Mouse (Mus musculus) liver, embryonic 12.5 days (tissue): ENCODE data around the gene Phf1. TPM values are rescaled to one million over a fixed set of nuclear protein-coding genes. Genes with fewer than 3 reads are reported as not detected.
A peak's percentile ranks its signal among the peaks of the same experiment; 100 is the strongest.
"Not testable (repeated sequence)": the region's sequence is repeated elsewhere in the genome, so short reads cannot be mapped to it uniquely, and the experiment has no call there.

Experiments used
- ATAC-seq: fragments of 200-750 bp; cut with Nextera tagmentation; 2 replicates; pipeline ENCODE4 v1.8.0; 2017; ENCODE audit warnings: moderate number of reproducible peaks, mild to moderate bottlenecking, moderate library complexity
- H3K27ac ChIP-seq: fragments of 300-500 bp; sonication (generic); 2 replicates; pipeline ENCODE4 v1.5.1; 2016; ENCODE audit warnings: mild to moderate bottlenecking
- H3K27me3 ChIP-seq: fragments of 300-500 bp; sonication (generic); replicated peaks from 2 replicates; pipeline ENCODE4 v1.6.1; 2016; ENCODE audit warnings: mild to moderate bottlenecking, moderate library complexity
- H3K36me3 ChIP-seq: fragments of 300-500 bp; sonication (generic); 2 replicates; pipeline ENCODE4 v1.6.1; 2016; ENCODE audit warnings: mild to moderate bottlenecking, moderate library complexity
- H3K4me1 ChIP-seq: fragments of 300-500 bp; sonication (generic); 2 replicates; pipeline ENCODE4 v1.6.1; 2016
- H3K4me2 ChIP-seq: fragments of 300-500 bp; sonication (generic); 2 replicates; pipeline ENCODE4 v1.6.1; 2016; ENCODE audit warnings: mild to moderate bottlenecking, moderate library complexity
- H3K4me3 ChIP-seq: fragments of 300-500 bp; sonication (generic); 2 replicates; pipeline ENCODE4 v1.5.1; 2016; ENCODE audit warnings: mild to moderate bottlenecking, moderate library complexity
- H3K9ac ChIP-seq: fragments of 300-500 bp; sonication (generic); 2 replicates; pipeline ENCODE4 v1.6.1; 2016; ENCODE audit warnings: mild to moderate bottlenecking, moderate library complexity
- H3K9me3 ChIP-seq: fragments of 300-500 bp; sonication (generic); replicated peaks from 2 replicates; pipeline ENCODE4 v1.6.1; 2016; ENCODE audit warnings: mild to moderate bottlenecking, moderate library complexity
- WGBS: fragments of 180-500 bp; shearing (Covaris S2); methylation state at CpG from one replicate; pipeline ENCODE4 v1.1.7; 2016; ENCODE audit not compliant: insufficient replicate concordance; 5-methylcytosine and 5-hydroxymethylcytosine counted together
- microRNA-seq: library from miRNA; unstranded; fragments of <30 nt; microRNA quantifications from one replicate; pipeline ENCODE4, GENCODE M21; 2017
- polyA plus RNA-seq: library from polyadenylated mRNA; unstranded; fragments of >200 nt; fragmentation: Nextera tagmentation; extraction: Ambion mirVana; gene quantifications from 2 replicates; pipeline ENCODE4 v1.2.1, GENCODE M21; 2016

Phf1 gene
- polyA plus RNA-seq, 1 experiment from 2014 or later: 2.7 TPM

DNA sequence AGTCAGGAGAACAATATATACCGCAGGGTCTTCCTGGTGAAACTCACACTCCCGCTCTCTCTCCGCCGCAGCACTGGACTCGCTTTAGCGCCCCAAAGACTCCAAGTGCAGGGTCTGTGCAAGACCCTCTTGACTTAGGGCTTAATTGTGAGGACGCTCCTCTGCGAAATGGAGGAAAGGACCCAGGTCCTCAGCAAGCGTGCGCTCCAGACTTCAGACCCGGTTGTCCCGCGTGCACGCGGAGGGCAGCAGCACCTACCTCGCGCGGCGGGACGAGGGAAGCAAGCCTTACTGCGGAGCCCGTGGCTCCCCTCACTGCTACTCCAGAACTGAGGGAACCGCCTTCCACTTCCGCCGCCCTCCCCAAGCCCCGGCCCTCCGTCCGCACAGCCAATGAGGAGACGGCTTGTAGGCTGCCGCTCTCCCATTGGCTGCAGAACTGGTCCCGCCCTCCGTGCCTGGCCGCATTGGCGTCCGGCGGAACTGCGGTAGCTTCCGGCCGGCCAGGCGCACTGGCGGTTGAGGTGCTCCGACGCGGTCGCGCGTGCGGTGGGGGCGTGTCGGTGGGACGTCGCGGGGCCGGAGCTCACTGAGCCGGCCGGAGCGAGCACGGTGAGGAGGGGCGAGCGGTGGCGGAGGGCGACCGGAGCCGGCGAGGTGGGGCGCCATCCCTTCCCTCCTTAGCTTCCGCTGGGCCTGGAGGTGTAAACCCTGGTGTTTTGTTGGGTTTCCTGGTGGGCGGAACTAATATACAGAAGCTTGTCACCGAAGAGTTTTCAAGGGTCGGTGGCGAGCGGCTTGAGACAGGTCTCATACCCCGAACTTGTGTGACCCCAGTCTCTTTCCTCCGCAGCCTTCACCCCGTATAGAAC, 40.1 kb downstream of the Phf1 start, which contains the start of gene Zbtb9:
TSS of gene Zbtb9 (plus strand) at position 465 of the 872 bp plus-strand sequence.
- no peaks in the 10 kb centered on the region for H3K27me3 ChIP-seq
- H3K9me3 ChIP-seq: no peaks in the 10 kb centered on the region
- H3K4me1 ChIP-seq: peaks cover 55% of the 10 kb centered on the region
- H3K4me2 ChIP-seq: peak within 1 kb of the TSS; percentile 97
- 2% methylated on average over 73 of the region's 75 CpGs for WGBS
- peaks cover 35% of the 10 kb centered on the region for H3K36me3 ChIP-seq
- ATAC-seq: peak; percentile 99
- H3K27ac ChIP-seq: peak within 1 kb of the TSS; percentile 87
- H3K4me3 ChIP-seq: peak within 1 kb of the TSS; percentile 84
- peak within 1 kb of the TSS; percentile 88 for H3K9ac ChIP-seq

DNA sequence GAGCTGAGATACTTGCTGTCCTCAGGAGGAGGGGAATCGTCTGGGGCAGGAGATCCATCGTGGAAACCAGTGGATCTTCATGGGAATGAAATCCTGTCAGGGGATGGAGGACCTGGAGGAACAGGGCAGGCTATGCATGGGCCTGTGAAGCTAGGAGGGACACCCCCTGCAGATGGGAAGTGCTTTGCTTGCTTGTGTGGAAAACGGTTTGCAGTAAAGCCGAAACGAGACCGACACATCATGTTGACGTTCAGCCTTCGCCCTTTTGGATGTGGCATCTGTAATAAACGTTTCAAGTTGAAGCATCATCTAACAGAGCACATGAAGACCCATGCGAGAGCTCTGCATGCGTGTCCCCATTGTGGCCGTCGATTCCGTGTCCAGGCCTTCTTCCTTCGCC, 41.7 kb downstream of the Phf1 start:
- H3K27me3 ChIP-seq: no peaks in the 10 kb centered on the region
- peak overlapping the region; percentile 84; the same call in 1 of the 2 replicates for H3K4me3 ChIP-seq
- no peaks in the 10 kb centered on the region for H3K9me3 ChIP-seq
- peaks cover 47% of the 10 kb centered on the region for H3K36me3 ChIP-seq
- H3K27ac ChIP-seq: no peak overlapping the region
- ATAC-seq: no peak
- H3K4me2 ChIP-seq: peak overlapping the region; percentile 97
- peak overlapping the region; percentile 84 for H3K9ac ChIP-seq
- H3K4me1 ChIP-seq: peaks cover 62% of the 10 kb centered on the region
- whole genome bisulfite sequencing: 83% methylated on average over 15 of the region's 15 CpGs

DNA sequence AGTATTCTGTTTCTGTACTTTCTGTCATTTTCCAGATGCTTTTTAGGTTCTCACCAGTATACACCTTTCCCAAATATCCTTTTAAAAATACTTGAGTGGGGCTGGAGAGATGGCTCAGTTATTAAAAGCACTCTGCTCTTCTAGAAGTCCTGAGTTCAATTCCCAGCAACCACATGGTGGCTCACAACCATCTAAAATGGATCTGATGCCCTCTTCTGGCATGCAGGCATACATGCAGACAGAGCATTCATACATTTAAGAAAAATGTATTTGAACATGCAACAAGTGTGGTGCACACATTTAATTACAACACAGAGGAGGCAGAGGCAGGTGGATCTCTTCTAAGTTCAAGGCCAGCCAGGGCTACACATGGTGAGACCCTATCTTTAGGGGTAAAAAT, 42.6 kb downstream of the Phf1 start:
- Histone ChIP-seq H3K4me3 (no peak overlapping the region), H3K4me2 (0 out of 2 replicates have a peak overlapping the region, but pooled peaks have one; percentile 17), H3K9ac (no peak overlapping the region), H3K4me1 (peaks cover 60% of the 10 kb centered on the region), H3K27ac (no peak overlapping the region), H3K27me3 (no peaks in the 10 kb centered on the region), H3K36me3 (peaks cover 48% of the 10 kb centered on the region), H3K9me3 (no peaks in the 10 kb centered on the region)
- ATAC-seq: no peak

DNA sequence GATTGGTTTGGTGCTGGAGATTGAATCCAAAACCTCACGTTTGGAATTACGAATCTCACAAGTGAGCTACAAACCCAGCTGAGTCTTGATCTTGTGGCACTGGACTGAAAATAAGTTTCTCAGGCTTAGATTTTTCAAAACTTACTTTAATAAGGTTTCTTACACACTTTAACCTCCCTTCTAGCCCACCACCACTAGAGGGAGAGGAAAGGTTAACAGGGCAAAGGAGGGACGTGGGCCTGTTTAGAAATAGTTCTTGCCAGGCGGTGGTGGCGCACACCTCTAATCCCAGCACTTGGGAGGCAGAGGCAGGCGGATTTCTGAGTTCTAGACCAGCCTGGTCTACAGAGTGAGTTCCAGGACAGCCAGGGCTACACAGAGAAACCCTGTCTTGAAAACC, 44.5 kb downstream of the Phf1 start:
- not testable (repeated sequence) for ATAC-seq, H3K9me3 ChIP-seq, H3K27ac ChIP-seq, H3K27me3 ChIP-seq, H3K4me3 ChIP-seq, H3K4me2 ChIP-seq, H3K9ac ChIP-seq
- 82% methylated on average over 6 of the region's 6 CpGs for WGBS
- Histone ChIP-seq H3K4me1 (peaks cover 40% of the 10 kb centered on the region), H3K36me3 (peaks cover 52% of the 10 kb centered on the region)

DNA sequence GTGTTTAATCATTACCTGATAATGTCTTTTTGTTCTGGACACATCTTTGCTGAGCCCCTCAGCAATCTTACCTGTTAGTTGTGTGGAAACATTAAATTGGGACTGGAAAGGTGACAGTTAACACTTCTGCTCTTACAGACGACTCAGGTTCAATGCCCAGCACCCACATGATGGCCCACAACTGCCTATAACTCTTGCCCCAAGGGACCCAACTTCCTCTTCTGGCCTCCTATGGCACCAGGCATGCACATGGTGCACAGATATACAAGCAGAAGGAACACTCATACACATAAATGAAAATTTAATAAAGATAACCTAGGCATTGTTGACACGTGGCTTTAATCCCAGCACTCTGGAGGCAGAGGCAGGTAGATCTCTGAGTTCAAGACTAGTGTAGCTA, 46.6 kb downstream of the Phf1 start:
- no peaks in the 10 kb centered on the region for H3K27me3 ChIP-seq
- H3K9me3 ChIP-seq: no peaks in the 10 kb centered on the region
- no peak for ATAC-seq
- WGBS: 60% methylated on average over 2 of the region's 2 CpGs
- no peak overlapping the region for H3K27ac ChIP-seq
- H3K4me2 ChIP-seq: no peak overlapping the region
- H3K9ac ChIP-seq: no peak overlapping the region
- H3K4me1 ChIP-seq: peaks cover 25% of the 10 kb centered on the region
- H3K4me3 ChIP-seq: no peak overlapping the region
- peaks cover 52% of the 10 kb centered on the region for H3K36me3 ChIP-seq

DNA sequence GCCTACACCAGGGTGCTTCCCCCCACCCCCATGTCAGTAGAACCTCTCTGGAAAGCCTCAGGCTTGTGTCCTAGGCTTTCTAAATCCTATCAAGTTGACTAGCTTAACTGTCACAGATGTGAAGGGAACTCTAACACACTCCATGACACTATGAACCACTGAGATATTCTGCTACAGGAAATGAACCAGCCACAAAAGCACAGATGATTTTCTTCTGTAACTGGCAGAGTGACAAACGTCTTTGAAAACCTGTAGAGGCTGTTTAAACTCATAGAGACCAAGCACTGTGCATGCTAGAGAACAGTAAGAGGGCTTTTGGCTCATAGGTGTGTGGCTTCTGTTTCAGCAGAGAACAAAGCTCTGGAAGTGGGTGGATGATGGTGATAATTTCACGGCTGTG, 48.2 kb downstream of the Phf1 start:
- 33% methylated on average over 2 of the region's 2 CpGs for WGBS

DNA sequence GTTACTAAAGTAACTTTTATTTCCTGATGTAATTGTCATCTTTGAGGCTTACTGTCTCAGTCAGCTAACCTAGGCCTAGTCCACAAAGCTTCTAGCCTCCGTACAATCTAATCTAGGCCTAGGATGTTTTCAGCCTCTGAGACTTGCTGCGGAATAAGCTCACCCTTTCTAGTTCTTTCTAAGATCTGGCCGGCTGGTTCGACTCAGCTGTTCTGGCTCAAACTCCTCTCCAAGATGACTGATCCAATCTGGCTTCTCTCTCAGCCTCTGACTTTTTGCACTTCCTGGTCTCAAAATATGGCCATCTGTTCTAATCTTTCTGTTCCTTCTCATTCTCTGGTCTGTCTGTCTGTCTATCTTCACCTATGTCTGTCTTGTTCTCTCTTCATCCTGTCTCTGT, 50.5 kb downstream of the Phf1 start:
- WGBS: 83% methylated on average over 4 of the region's 4 CpGs
- Histone ChIP-seq H3K9ac (no peak overlapping the region), H3K27ac (no peak overlapping the region), H3K4me1 (peaks cover 7% of the 10 kb centered on the region; the same call in 1 of the 2 replicates), H3K4me3 (no peak overlapping the region), H3K36me3 (peaks cover 13% of the 10 kb centered on the region), H3K4me2 (no peak overlapping the region), H3K27me3 (no peaks in the 10 kb centered on the region), H3K9me3 (no peaks in the 10 kb centered on the region)
- ATAC-seq: no peak

More for the DNA sequence above, 48.2 kb downstream of the Phf1 start:
- H3K36me3 ChIP-seq: peaks cover 36% of the 10 kb centered on the region
- H3K9me3 ChIP-seq: no peaks in the 10 kb centered on the region
- H3K4me3 ChIP-seq: no peak overlapping the region
- no peak overlapping the region for H3K4me2 ChIP-seq
- no peak overlapping the region for H3K9ac ChIP-seq
- H3K4me1 ChIP-seq: peaks cover 9% of the 10 kb centered on the region
- no peak for ATAC-seq
- H3K27me3 ChIP-seq: no peaks in the 10 kb centered on the region
- H3K27ac ChIP-seq: 0 out of 2 replicates have a peak overlapping the region, but pooled peaks have one; percentile 4

DNA sequence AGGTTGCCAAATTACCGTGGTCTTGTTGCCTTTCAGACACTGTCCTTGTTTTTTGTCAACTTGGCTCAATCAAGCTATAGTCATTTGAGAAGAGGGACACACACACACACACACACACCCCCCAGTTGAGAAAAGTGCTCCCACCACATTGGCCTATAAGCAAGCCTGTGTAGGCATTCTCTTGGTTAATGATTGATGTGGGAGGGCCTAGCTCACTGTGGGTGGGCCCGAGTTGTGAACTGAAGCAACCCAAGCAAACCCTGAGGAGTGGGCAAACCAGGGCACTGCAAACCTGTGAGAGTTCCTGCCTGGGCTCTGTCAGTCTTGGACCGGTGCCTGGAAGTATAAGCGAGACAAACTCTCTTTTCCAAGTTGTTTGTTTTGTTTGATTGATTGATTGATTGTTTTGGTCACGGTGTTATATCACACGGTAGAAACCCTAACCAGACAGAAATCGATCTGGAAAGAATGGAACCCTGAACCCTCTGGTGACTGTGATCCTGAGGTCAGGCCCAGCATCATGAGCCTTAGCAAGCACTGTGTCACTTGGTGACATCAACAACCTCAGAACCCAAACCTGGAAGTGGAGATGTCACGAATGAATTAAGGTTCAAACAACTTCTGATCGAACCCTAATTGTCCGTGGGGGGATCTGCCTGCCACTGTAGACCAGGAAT, 52.8 kb downstream of the Phf1 start:
- no peaks in the 10 kb centered on the region for H3K9me3 ChIP-seq
- no peak overlapping the region for H3K27ac ChIP-seq
- no peak overlapping the region for H3K4me2 ChIP-seq
- 71% methylated on average over 10 of the region's 10 CpGs for whole genome bisulfite sequencing
- ATAC-seq: peak; percentile 61; the same call in 1 of the 2 replicates
- no peak overlapping the region for H3K9ac ChIP-seq
- peaks cover 4% of the 10 kb centered on the region; the same call in 1 of the 2 replicates for H3K4me1 ChIP-seq
- peaks cover 2% of the 10 kb centered on the region; the same call in 1 of the 2 replicates for H3K36me3 ChIP-seq
- H3K27me3 ChIP-seq: no peaks in the 10 kb centered on the region
- H3K4me3 ChIP-seq: no peak overlapping the region

Small RNA genes within 50 kb of the gene (microRNA-seq; reads per million reads assigned to microRNA genes)
- gene Gm27775 (not detected), gene Mir3083 (not detected), gene Mir6968 (1.4 reads per million)

Other genes with a start within 250 kb of the Phf1 start
- 1.7 and 2.1 TPM in 2 replicates for gene Crebrf, start 217.4 kb upstream of the Phf1 start, polyA plus RNA-seq
- 28.3 and 31.0 TPM in 2 replicates for gene Bnip1, start 152.0 kb upstream of the Phf1 start, polyA plus RNA-seq
- 0.13 and 0.19 TPM in 2 replicates for gene Nkx2-5, start 88.0 kb upstream of the Phf1 start, polyA plus RNA-seq
- 6.6 and 8.1 TPM in 2 replicates for gene Kifc5b, start 16.0 kb upstream of the Phf1 start, polyA plus RNA-seq
- 119 and 129 TPM in 2 replicates for gene Cuta, start 6.5 kb downstream of the Phf1 start, polyA plus RNA-seq
- gene Syngap1, start 8.2 kb downstream of the Phf1 start, polyA plus RNA-seq: 0.29 and 0.36 TPM in 2 replicates
- 8.9 and 9.2 TPM in 2 replicates for gene Zbtb9, start 40.1 kb downstream of the Phf1 start, polyA plus RNA-seq
- 2.7 and 3.2 TPM in 2 replicates for gene Bak1, start 96.0 kb downstream of the Phf1 start, polyA plus RNA-seq
- 1.2 and 1.3 TPM in 2 replicates for gene Itpr3, start 124.3 kb downstream of the Phf1 start, polyA plus RNA-seq
- gene Uqcc2, start 200.9 kb downstream of the Phf1 start, polyA plus RNA-seq: 254 and 262 TPM in 2 replicates
- gene Ip6k3, start 234.7 kb downstream of the Phf1 start, polyA plus RNA-seq: 0.13 TPM in 1 of 2 replicates, not detected in the other